Mouse (Mus musculus) T-cell, adult 66 days (primary cell): ENCODE data around the gene Phkg2. TPM values are rescaled to one million over a fixed set of nuclear protein-coding genes. Genes with fewer than 3 reads are reported as not detected.

Source experiments
- total RNA-seq, 2 experiments: library from RNA; stranded (reverse); gene quantifications; 3 replicates in 1 of 2; 4 replicates in 1 of 2; pipeline ENCODE4 v1.2.4; 2023

The Phkg2 gene
- total RNA-seq, result 100 to 1,000 TPM; 164 to 168 TPM

GRCm38 (mm10) chr7:127572895-127573471, at the start of gene Phkg2:
Gene Phkg2 (plus strand): TSS chr7:127573340.

DNA sequence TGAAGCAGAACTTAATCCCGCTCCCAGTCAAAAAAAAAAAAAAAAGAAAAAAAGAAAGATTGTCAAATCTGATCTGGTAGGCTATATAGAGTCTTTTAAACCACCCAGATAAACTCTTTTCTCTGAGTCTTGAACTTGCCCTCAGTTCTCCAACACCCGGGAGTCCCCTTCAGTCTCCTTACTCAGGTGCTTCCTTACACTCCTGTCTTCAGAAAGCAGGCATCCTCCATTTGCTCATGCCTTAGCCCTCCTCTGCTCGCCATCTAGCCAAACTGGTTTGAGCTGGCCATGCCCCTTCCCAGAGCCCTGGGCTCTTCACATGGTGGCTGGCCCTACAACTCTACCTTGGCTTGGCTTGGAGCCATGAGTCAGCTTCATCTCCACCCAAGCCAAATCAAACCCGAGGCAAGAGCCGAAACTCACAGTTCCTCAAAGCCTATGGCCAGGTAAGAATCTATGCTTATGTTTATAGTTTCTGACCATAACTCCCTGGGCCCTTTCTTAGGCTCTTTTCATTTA, 11.7 kb upstream of the Phkg2 start, which contains the start of gene Tmem265:
Gene Tmem265, plus strand, starts transcription at position 51 of the 519 bp plus-strand sequence.

GRCm38 (mm10) chr7:127588011-127588871, 15.1 kb downstream of the Phkg2 start, which contains the start of the genes Ccdc189 and Rnf40:
Gene Ccdc189 (minus strand): TSS chr7:127588595.
Gene Rnf40 (plus strand): TSS chr7:127588767.

GRCm38 (mm10) chr7:127614891-127615843, 42.0 kb downstream of the Phkg2 start, which contains the start of gene Zfp629:
Gene Zfp629 (minus strand): TSS chr7:127615797.

Other genes with a start within 250 kb of the Phkg2 start
- under 1 TPM; 0.47 to 0.50 TPM for gene Zfp768, start 227.8 kb upstream of the Phkg2 start, total RNA-seq
- gene Zfp747, start 197.3 kb upstream of the Phkg2 start, total RNA-seq, result 10 to 100 TPM; 21.0 to 21.1 TPM
- 1 to 10 TPM; 4.8 to 5.4 TPM for gene 9130019O22Rik, start 186.2 kb upstream of the Phkg2 start, total RNA-seq
- gene E430018J23Rik, start 179.7 kb upstream of the Phkg2 start, total RNA-seq, result 10 to 100 TPM; 14.2 to 14.7 TPM
- gene Zfp764, start 166.5 kb upstream of the Phkg2 start, total RNA-seq, result 10 to 100 TPM; 11.3 to 12.6 TPM
- gene Zfp688, start 151.3 kb upstream of the Phkg2 start, total RNA-seq, result 10 to 100 TPM; 14.8 to 15.7 TPM
- gene Zfp689, start 124.2 kb upstream of the Phkg2 start, total RNA-seq, result 1 to 10 TPM; 7.9 to 8.9 TPM
- gene Prr14, start 113.7 kb upstream of the Phkg2 start, total RNA-seq, result 100 to 1,000 TPM; 132 to 142 TPM
- 100 to 1,000 TPM; 186 to 198 TPM for gene Fbrs, start 94.1 kb upstream of the Phkg2 start, total RNA-seq
- 100 to 1,000 TPM; 216 to 217 TPM for gene Srcap, start 61.4 kb upstream of the Phkg2 start, total RNA-seq
- gene Gm42715, start 53.8 kb upstream of the Phkg2 start, total RNA-seq, result 10 to 100 TPM; 46.2 to 57.0 TPM
- 10 to 100 TPM in 1 of 2 experiments, not detected in 1; 15.2 TPM for gene Tmem265, start 11.9 kb upstream of the Phkg2 start, total RNA-seq
- gene Ccdc189, start 15.3 kb downstream of the Phkg2 start, total RNA-seq, result not detected
- 100 to 1,000 TPM; 139 to 146 TPM for gene Rnf40, start 15.4 kb downstream of the Phkg2 start, total RNA-seq
- 1 to 10 TPM; 1.9 to 2.7 TPM for gene Zfp629, start 42.5 kb downstream of the Phkg2 start, total RNA-seq
- 10 to 100 TPM; 32.3 to 36.4 TPM for gene Bcl7c, start 135.6 kb downstream of the Phkg2 start, total RNA-seq
- gene Ctf1, start 139.4 kb downstream of the Phkg2 start, total RNA-seq, result not detected
- not detected for gene Ctf2, start 158.8 kb downstream of the Phkg2 start, total RNA-seq
- gene Fbxl19, start 171.2 kb downstream of the Phkg2 start, total RNA-seq, result 10 to 100 TPM in 1 of 2 experiments, 1 to 10 TPM in 1; 6.8 to 11.5 TPM
- 10 to 100 TPM; 13.5 to 17.7 TPM for gene Orai3, start 196.5 kb downstream of the Phkg2 start, total RNA-seq
- gene Setd1a, start 203.3 kb downstream of the Phkg2 start, total RNA-seq, result 10 to 100 TPM; 79.5 to 80.7 TPM
- gene Gm49388, start 212.3 kb downstream of the Phkg2 start, total RNA-seq, result not detected
- gene Hsd3b7, start 227.3 kb downstream of the Phkg2 start, total RNA-seq, result 1 to 10 TPM; 4.7 to 7.1 TPM